Mouse (Mus musculus): ENCODE measurements at regions not wholly inside any gene's neighbourhood (a gene's known extent, or its start where the extent isn't known, plus 50 kb on each side); places are given as distances from the start of the nearest gene placed in this dataset.

DNA sequence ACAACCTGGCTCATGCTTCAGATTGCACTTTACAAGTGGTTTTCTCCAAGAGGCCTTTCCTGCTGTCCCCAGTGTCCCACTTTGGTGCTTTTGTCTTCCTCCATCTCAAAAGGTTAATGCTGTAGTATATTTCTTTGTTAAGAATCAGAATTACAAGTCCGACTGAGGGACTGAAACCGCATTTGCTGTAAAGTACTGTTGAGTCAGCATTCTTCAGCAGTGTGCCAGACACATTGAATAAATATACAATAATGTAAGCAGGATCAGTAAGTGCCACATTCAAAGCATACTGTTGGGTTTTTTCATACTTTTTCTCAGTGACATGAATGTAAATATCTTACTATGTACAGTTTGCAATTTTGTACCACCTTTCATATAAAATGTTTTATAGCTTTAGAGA lies 160.4 kb upstream of the Fat3 start:
- H3K4me3 ChIP-seq (ENCODE audit: insufficient read depth, low read depth, low read length): no peak overlapping the region
- TF ChIP-seq CTCF (conservative IDR thresholded peaks at IDR 0.05; ENCODE audit: insufficient read depth, insufficient read length, low read depth, low read length): no peak
- no peak for TF ChIP-seq POLR2A (IDR thresholded peaks at IDR 0.05; ENCODE audit: low read depth, low read length)
- H3K27me3 ChIP-seq (replicated peaks; ENCODE audit: control insufficient read depth, insufficient read depth, low read length): no peaks in the 10 kb centered on the region
- no peak overlapping the region for H3K27ac ChIP-seq (ENCODE audit: insufficient read depth, low read depth, low read length)
- H3K36me3 ChIP-seq (ENCODE audit: control insufficient read depth, insufficient read depth, low read length): no peaks in the 10 kb centered on the region
- 70% methylated on average over 2 of the region's 2 CpGs for WGBS
- H3K4me1 ChIP-seq (ENCODE audit: control insufficient read depth, insufficient read depth, low read length): no peaks in the 10 kb centered on the region
- DNase-seq: no peak

GRCm38 (mm10) chr9:16660940-16661339 lies 159.9 kb upstream of the Fat3 start:
- Histone ChIP-seq H3K4me1 (ENCODE audit: control insufficient read depth, insufficient read depth, low read length) (no peaks in the 10 kb centered on the region), H3K36me3 (ENCODE audit: control insufficient read depth, insufficient read depth, low read length) (no peaks in the 10 kb centered on the region), H3K27me3 (replicated peaks; ENCODE audit: control insufficient read depth, insufficient read depth, low read length) (no peaks in the 10 kb centered on the region), H3K27ac (ENCODE audit: insufficient read depth, low read depth, low read length) (no peak overlapping the region), H3K4me3 (ENCODE audit: insufficient read depth, low read depth, low read length) (no peak overlapping the region)
- no peak for TF ChIP-seq POLR2A (IDR thresholded peaks at IDR 0.05; ENCODE audit: low read depth, low read length)
- no peak for DNase-seq
- WGBS: 56% methylated on average over 3 of the region's 3 CpGs
